Mouse (Mus musculus) G1E (cell line): ENCODE results near the gene Olfr414.

Source experiments
- CTCF ChIP-seq: IDR thresholded peaks from 2 replicates; pipeline ENCODE4 v1.5.1; 2012; ENCODE audit warnings: low read depth, low read length, inconsistent platforms, mixed read lengths
- GATA1 ChIP-seq: IDR thresholded peaks from 2 replicates; pipeline ENCODE4 v1.6.1; 2012; ENCODE audit warnings: borderline replicate concordance, low read length, inconsistent platforms, mixed read lengths
- GATA2 ChIP-seq: IDR thresholded peaks from 2 replicates; pipeline ENCODE4 v1.6.1; 2012; ENCODE audit warnings: low read depth, low read length, inconsistent platforms, borderline replicate concordance
- POLR2AphosphoS5 ChIP-seq: IDR thresholded peaks from 2 replicates; pipeline ENCODE4 v1.6.1; 2012; ENCODE audit warnings: low read depth, low read length, inconsistent platforms; ENCODE audit not compliant: insufficient replicate concordance
- TAL1 ChIP-seq: conservative IDR thresholded peaks from 2 replicates; pipeline ENCODE4 v1.6.1; 2012; ENCODE audit warnings: low read depth, low read length, inconsistent platforms, mixed read lengths

- peak; percentile 55 for TF ChIP-seq CTCF
- TF ChIP-seq GATA1: no peak
- TF ChIP-seq POLR2AphosphoS5: no peak
- no peak for TF ChIP-seq TAL1
- no peak for TF ChIP-seq GATA2
Measured at GRCm38 (mm10) chr1:174469736-174470135, 45.9 kb downstream of the Olfr414 start.
